Mouse (Mus musculus) ES-Bruce4 (cell line): ENCODE measurements around the gene Myo1c.

ENCODE experiments used
- CTCF ChIP-seq: IDR thresholded peaks from one replicate; pipeline ENCODE4 v1.8.1; 2011; ENCODE audit warnings: low read depth, low read length
- EP300 ChIP-seq: IDR thresholded peaks from 2 replicates; pipeline ENCODE4 v1.6.1; 2011; ENCODE audit warnings: low read depth, low read length; ENCODE audit not compliant: insufficient read depth
- POLR2A ChIP-seq: IDR thresholded peaks from one replicate; pipeline ENCODE4 v1.8.1; 2011; ENCODE audit warnings: low read length; ENCODE audit not compliant: insufficient read depth

DNA sequence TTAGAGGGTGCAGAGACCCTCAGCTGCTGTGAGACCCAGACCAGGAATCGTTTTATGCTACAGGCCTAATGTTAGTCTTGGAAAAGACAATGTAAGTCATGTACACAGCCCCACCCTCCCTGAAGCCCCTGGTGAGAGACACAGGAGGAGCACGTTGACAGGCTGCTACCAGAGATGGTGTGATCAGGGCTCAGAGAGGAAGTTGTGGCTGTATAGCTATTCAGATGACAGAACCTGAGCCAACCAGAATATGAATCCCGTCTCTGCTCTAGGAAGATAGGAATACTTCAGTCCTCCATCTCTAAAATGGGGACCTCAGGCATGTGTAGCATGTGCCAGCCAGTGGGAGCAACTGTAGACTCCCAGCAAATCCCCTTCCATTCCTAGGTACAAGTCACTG, 18.3 kb downstream of the Myo1c start:
- no peak for TF ChIP-seq CTCF
- no peak for TF ChIP-seq POLR2A
- TF ChIP-seq EP300: no peak
